Mouse (Mus musculus) liver, adult 2 months (tissue): ENCODE results near the gene Ift57. TPM values are rescaled to one million over a fixed set of nuclear protein-coding genes. Genes with fewer than 3 reads are reported as not detected.

Experiments
- DNase-seq: peaks from one replicate; pipeline ENCODE4 v3.0.0-alpha.2; 2011; ENCODE audit warnings: low read depth, low spot score; ENCODE audit errors: extremely low read depth
- H3K27ac ChIP-seq: fragments of 200-500 bp; replicated peaks from 2 replicates; pipeline ENCODE4 v1.5.1; 2012; ENCODE audit warnings: low read depth, mild to moderate bottlenecking, control low read depth, inconsistent platforms, low read length; ENCODE audit not compliant: insufficient read depth
- H3K27me3 ChIP-seq: fragments of 200-500 bp; 2 replicates; pipeline ENCODE4 v1.6.1; 2012; ENCODE audit warnings: mild to moderate bottlenecking, moderate library complexity, low read length, inconsistent platforms; ENCODE audit not compliant: control insufficient read depth, insufficient read depth
- H3K36me3 ChIP-seq: fragments of 200-500 bp; 2 replicates; pipeline ENCODE4 v1.6.1; 2012; ENCODE audit warnings: low read length, inconsistent platforms; ENCODE audit not compliant: control insufficient read depth, insufficient read depth
- H3K4me1 ChIP-seq: fragments of 200-500 bp; 2 replicates; pipeline ENCODE4 v1.6.1; 2011; ENCODE audit warnings: low read length; ENCODE audit not compliant: control insufficient read depth, insufficient read depth
- H3K4me3 ChIP-seq: fragments of 200-500 bp; 2 replicates; pipeline ENCODE4 v1.5.1; 2011; ENCODE audit warnings: low read depth, mild to moderate bottlenecking, control low read depth, low read length, moderate library complexity; ENCODE audit not compliant: insufficient read depth
- H3K79me2 ChIP-seq: fragments of 200-500 bp; 2 replicates; pipeline ENCODE4 v1.6.1; 2012; ENCODE audit warnings: inconsistent platforms, mild to moderate bottlenecking, low read length, moderate library complexity; ENCODE audit not compliant: control insufficient read depth, insufficient read depth
- H3K9ac ChIP-seq: fragments of 200-500 bp; 2 replicates; pipeline ENCODE4 v1.6.1; 2012; ENCODE audit warnings: low read depth, mild to moderate bottlenecking, control low read depth, inconsistent platforms, low read length
- CTCF ChIP-seq: fragments of 200-500 bp; IDR thresholded peaks from 2 replicates; pipeline ENCODE4 v1.5.1; 2011; ENCODE audit warnings: low read depth, low read length, control low read depth
- POLR2A ChIP-seq: fragments of 200-500 bp; IDR thresholded peaks from 2 replicates; pipeline ENCODE4 v1.6.1; 2011; ENCODE audit warnings: low read length, control low read depth; ENCODE audit not compliant: insufficient read depth; ENCODE audit errors: extremely low read depth
- WGBS: fragments of 180-500 bp; shearing (Covaris S2); methylation state at CpG from one replicate; pipeline ENCODE4 v1.1.7; 2018; 5-methylcytosine and 5-hydroxymethylcytosine counted together
- polyA plus RNA-seq: library from polyadenylated mRNA; depleted of rRNA; stranded (reverse); fragments of >200 nt; gene quantifications from 2 replicates; pipeline ENCODE4 v1.2.3, GENCODE M21; 2012
- total RNA-seq: library from RNA; depleted of rRNA; stranded (reverse); fragments of >200 nt; gene quantifications from 2 replicates; pipeline ENCODE4 v1.2.3, GENCODE M21; 2014

The Ift57 gene
- total and polyA plus RNA-seq, 2 experiments = 0.31 to 1.2 TPM

DNA sequence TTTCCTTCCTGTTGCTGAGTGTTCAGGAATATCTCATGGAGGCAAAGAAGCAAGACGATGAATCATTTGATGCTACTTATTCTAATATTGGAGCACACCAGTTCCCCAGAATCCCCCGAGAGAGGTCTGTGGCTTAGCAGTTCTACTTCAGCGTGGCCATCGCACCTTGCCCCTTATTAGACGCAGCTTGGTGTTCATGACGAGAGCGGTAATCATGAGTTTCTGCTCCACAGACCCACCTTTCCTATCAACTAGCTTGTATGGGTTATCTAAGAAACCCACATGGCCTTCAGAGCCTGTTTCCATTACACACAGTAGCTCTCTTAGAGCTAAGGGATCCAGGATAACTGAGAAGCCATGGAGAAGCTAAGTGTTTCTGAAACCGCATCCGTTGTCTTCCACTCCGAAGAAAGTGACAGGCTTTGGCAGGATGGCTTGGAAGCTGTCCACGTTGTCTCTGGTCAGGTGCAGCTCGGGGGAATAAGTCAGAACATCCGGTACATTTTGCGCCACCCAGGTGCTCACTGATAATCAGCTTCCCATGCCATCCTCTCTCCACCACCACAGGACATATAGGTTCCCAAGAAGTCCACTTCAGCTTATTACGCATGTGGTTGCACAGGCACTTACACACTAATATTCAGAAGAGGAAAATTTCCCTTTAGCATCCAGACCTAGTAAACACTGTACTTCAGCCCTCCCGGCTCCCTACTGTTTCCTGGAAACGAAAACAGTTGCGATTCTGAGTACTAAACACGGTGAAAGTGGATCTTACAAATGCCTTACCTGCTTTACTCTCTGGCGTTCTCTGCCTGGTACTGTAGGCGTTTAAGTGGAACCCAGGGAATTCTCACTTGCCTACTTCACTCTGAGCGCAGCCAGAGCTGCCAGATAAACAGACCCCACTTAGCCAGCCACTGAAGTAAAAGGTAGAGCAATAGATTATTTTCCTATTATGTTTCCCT lies 76.3 kb downstream of the Ift57 start:
- no peak overlapping the region for H3K27ac ChIP-seq
- no peaks in the 10 kb centered on the region for H3K36me3 ChIP-seq
- H3K9ac ChIP-seq = no peak overlapping the region
- no peaks in the 10 kb centered on the region for H3K79me2 ChIP-seq
- no peak for TF ChIP-seq CTCF
- no peak for TF ChIP-seq POLR2A
- WGBS = 76% methylated on average over 22 of the region's 22 CpGs
- no peaks in the 10 kb centered on the region for H3K27me3 ChIP-seq
- H3K4me1 ChIP-seq = no peaks in the 10 kb centered on the region
- no peak for DNase-seq
- H3K4me3 ChIP-seq = no peak overlapping the region

DNA sequence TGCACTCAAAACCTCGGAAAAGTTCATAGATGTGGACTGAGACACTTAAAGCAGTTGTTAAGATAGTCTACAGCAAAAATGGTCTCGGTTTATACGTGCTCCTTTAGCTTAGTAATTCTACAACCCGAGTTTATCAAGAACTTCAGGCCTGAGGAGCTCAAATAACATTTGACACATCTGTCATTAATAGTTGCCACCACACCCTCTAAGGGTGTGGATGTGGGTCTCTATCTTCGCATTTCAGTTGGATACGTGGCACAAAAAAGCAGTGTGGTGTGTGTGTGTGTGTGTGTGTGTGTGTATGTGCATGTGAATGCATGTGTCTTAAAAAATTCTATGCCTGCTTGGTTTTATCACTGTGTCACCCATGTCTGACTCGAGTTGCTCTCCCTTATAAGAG lies 77.9 kb downstream of the Ift57 start:
- H3K27me3 ChIP-seq = no peaks in the 10 kb centered on the region
- TF ChIP-seq CTCF = no peak
- no peak for TF ChIP-seq POLR2A
- H3K27ac ChIP-seq = no peak overlapping the region
- no peaks in the 10 kb centered on the region for H3K36me3 ChIP-seq
- H3K4me3 ChIP-seq = no peak overlapping the region
- no peak overlapping the region for H3K9ac ChIP-seq
- WGBS = 82% methylated on average over 7 of the region's 7 CpGs
- no peaks in the 10 kb centered on the region for H3K4me1 ChIP-seq
- DNase-seq = no peak
- no peaks in the 10 kb centered on the region for H3K79me2 ChIP-seq

DNA sequence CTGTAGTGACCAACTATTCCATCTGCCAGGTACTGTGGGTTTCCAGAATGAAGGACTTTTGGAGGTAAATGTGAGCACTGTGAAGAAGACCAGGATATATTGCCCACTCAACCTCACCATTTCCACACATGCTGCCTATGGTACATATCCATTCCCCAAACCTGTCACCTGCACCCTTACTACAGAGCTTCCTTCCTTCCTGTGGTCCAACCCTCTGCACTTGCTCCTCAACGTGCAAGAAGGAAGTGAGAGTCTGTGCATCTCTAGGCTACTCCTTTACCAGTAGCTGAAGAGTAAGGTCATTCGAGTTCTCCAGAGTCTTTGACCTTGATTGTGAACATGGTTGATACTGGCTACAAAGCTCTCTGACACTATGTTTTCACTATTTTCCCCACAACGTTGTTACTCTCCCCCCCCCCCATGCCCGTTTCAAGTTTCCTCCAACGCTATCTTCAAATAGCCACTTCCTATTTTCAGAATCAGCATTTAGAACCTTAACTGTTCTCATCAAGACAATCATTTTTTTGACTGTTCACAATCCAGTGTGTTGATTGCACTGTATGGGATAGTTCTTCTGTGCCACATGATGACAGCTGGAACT lies 82.6 kb downstream of the Ift57 start:
- H3K27me3 ChIP-seq = no peaks in the 10 kb centered on the region
- DNase-seq = no peak
- H3K27ac ChIP-seq = no peak overlapping the region
- no peaks in the 10 kb centered on the region for H3K79me2 ChIP-seq
- WGBS = 73% methylated on average over 5 of the region's 5 CpGs
- H3K36me3 ChIP-seq = no peaks in the 10 kb centered on the region
- no peak overlapping the region for H3K9ac ChIP-seq
- TF ChIP-seq CTCF (no peak), POLR2A (no peak)
- no peak overlapping the region for H3K4me3 ChIP-seq
- H3K4me1 ChIP-seq = peaks cover 3% of the 10 kb centered on the region; the same call in 1 of the 2 replicates

- no peak overlapping the region for H3K4me3 ChIP-seq
- TF ChIP-seq POLR2A (no peak), CTCF (no peak)
- no peaks in the 10 kb centered on the region for H3K27me3 ChIP-seq
- no peak for DNase-seq
- no peak overlapping the region for H3K9ac ChIP-seq
- no peaks in the 10 kb centered on the region for H3K79me2 ChIP-seq
- peaks cover 6% of the 10 kb centered on the region for H3K4me1 ChIP-seq
- H3K36me3 ChIP-seq = no peaks in the 10 kb centered on the region
- H3K27ac ChIP-seq = no peak overlapping the region
Observed at GRCm38 (mm10) chr16:49783369-49783768, 84.3 kb downstream of the Ift57 start.

DNA sequence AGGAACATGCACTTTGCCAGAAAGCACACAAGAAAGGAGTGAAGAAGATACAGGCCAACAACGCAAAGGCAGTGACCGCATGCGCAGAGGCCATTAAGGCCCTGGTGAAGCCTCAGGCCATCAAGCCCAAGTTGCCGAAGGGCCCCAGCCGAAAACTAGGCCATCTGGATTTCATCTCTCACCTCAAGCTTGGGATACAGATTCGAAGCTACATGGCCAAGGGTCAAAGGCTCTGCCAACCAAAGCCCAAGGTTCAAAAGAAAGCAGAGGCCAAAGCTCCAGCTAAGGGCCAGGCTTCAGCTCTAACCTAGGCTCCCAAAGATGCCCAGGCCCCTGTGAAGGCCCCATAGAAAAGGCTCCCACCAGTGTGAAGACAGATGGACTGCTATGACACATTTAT lies 87.1 kb downstream of the Ift57 start:
- no peaks in the 10 kb centered on the region for H3K79me2 ChIP-seq
- peak; percentile 55 for DNase-seq
- H3K27ac ChIP-seq = no peak overlapping the region
- H3K4me1 ChIP-seq = peaks cover 6% of the 10 kb centered on the region
- 61% methylated on average over 6 of the region's 6 CpGs for WGBS
- no peak overlapping the region for H3K9ac ChIP-seq
- H3K36me3 ChIP-seq = no peaks in the 10 kb centered on the region
- no peak for TF ChIP-seq POLR2A
- no peak for TF ChIP-seq CTCF
- no peaks in the 10 kb centered on the region for H3K27me3 ChIP-seq
- no peak overlapping the region for H3K4me3 ChIP-seq

GRCm38 (mm10) chr16:49787714-49788113 lies 88.7 kb downstream of the Ift57 start:
- DNase-seq = peak; percentile 69
- no peaks in the 10 kb centered on the region for H3K27me3 ChIP-seq
- no peak overlapping the region for H3K9ac ChIP-seq
- 46% methylated on average over 5 of the region's 5 CpGs for WGBS
- no peak overlapping the region for H3K27ac ChIP-seq
- peaks cover 6% of the 10 kb centered on the region for H3K4me1 ChIP-seq
- no peaks in the 10 kb centered on the region for H3K79me2 ChIP-seq
- no peaks in the 10 kb centered on the region for H3K36me3 ChIP-seq
- H3K4me3 ChIP-seq = no peak overlapping the region
- TF ChIP-seq CTCF (no peak), POLR2A (no peak)
